In the genomic region with DNA sequence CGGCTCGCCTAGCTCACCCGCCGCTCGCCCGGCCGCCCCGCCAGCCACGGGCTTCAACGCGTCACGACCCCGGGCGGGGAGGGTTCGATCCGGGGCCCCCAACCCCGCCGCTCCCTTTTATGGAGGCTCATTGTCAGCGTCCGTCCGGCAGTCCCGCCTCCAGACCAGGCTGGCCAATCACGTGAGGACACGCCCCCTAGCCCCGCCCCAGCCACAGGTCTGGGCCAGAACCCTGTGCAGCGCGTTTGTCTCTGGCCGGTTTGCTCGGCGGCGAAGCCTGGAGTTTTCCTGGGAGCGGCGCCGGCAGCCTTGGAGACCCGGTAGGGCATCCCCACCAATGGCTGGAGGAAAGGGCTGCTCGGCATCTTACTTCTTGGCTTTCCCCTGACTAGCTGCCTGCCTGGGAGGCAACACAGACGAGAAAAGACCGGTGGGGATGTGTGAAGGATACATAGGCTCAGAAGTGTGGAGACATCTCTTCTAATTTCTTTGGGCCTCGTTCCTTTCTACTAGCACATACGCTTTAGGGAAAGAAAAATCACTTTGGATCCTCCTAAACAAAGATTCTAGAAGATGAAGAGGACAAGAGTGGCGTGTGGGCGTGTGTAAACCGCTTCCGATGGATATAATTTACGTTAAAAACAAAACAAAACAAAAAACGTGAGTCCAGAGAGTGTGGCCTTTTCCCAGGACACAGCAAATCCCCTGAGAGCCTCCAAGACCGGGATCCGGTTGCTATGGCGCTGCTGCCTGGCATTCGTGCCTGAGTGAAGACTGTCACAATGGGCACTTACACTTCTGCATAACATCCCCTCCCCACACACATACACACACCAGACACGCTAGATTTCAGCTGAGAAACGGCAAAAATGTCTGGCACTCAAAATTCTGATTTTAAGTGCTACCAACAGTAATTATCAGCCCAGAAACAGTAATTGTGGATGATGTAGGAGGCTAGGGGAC, we compare ENCODE assay signal across 8 mouse cellular contexts. TPM values are rescaled to one million over a fixed set of nuclear protein-coding genes. Genes with fewer than 3 reads are reported as not detected.
DNase-seq lines count a peak whose midpoint lies in the region; ATAC-seq and TF ChIP-seq lines count a peak whose summit lies in the region.

A gene (minus strand): TSS at position 92 of the 963 bp plus-strand sequence.

- peaks cover 41% of the 10 kb centered on the region for H3K4me1 ChIP-seq in hindbrain, embryonic 10.5 days (replicated peaks)
- peaks cover 4% of the 10 kb centered on the region; the same call in 1 of the 2 replicates for H3K4me1 ChIP-seq in lung, postnatal 0 days (ENCODE audit: insufficient read depth, low read depth, low read length)

- H3K9me3 ChIP-seq in hindbrain, embryonic 10.5 days, result peaks cover 8% of the 10 kb centered on the region
- H3K9me3 ChIP-seq in lung, postnatal 0 days (ENCODE audit: low read length), result no peaks in the 10 kb centered on the region

- peak within 1 kb of the TSS; percentile 92 for H3K9ac ChIP-seq in lung, postnatal 0 days (replicated peaks; ENCODE audit: low read depth)

- peak; percentile 91 for ATAC-seq in frontal cortex, adult (ENCODE audit: low TSS enrichment)
- peak; percentile 100 for ATAC-seq in lung, postnatal 0 days

- peak within 1 kb of the TSS; percentile 72 for H3K4me2 ChIP-seq in lung, postnatal 0 days (replicated peaks; ENCODE audit: low read depth, low read length)

- no peaks in the 10 kb centered on the region for H3K27me3 ChIP-seq in hindbrain, embryonic 10.5 days (ENCODE audit: insufficient read depth, poor library complexity, severe bottlenecking)
- H3K27me3 ChIP-seq in lung, postnatal 0 days (replicated peaks; ENCODE audit: insufficient read depth, low read length), result no peaks in the 10 kb centered on the region

- no peak for TF ChIP-seq EP300 in lung, postnatal 0 days (IDR thresholded peaks at IDR 0.05)

- peak within 1 kb of the TSS; percentile 99 for H3K27ac ChIP-seq in hindbrain, embryonic 10.5 days
- peak within 1 kb of the TSS; percentile 89 for H3K27ac ChIP-seq in lung, postnatal 0 days (ENCODE audit: low read length)

- no peak for TF ChIP-seq CTCF in lung, postnatal 0 days (IDR thresholded peaks at IDR 0.05)

- H3K4me3 ChIP-seq in hindbrain, embryonic 10.5 days, result peak within 1 kb of the TSS; percentile 92
- peak within 1 kb of the TSS; percentile 92 for H3K4me3 ChIP-seq in lung, postnatal 0 days (ENCODE audit: low read depth, low read length)

- DNase-seq in MN1 (ENCODE audit: low spot score), result peak; percentile 93
- peak; percentile 99 for DNase-seq in cerebellum, adult 9-10 months
- peak; percentile 99 for DNase-seq in hindbrain, embryonic 10.5 days (ENCODE audit: low spot score)
- peak; percentile 97 for DNase-seq in layer of hippocampus, adult 9-11 months
- DNase-seq in lung, postnatal 0 days (ENCODE audit: low spot score), result peak; percentile 96
- peak; percentile 99 for DNase-seq in ovary, postnatal 14 days (ENCODE audit: low spot score)
- peak; percentile 99 for DNase-seq in thymus, postnatal 14 days

- WGBS in hindbrain, embryonic 10.5 days, result 1% methylated on average over 52 of the region's 52 CpGs
- WGBS in lung, postnatal 0 days, result under 1% methylated on average over 36 of the region's 52 CpGs

- peaks cover 36% of the 10 kb centered on the region for H3K36me3 ChIP-seq in hindbrain, embryonic 10.5 days
- H3K36me3 ChIP-seq in lung, postnatal 0 days (ENCODE audit: insufficient read depth, low read length), result no peaks in the 10 kb centered on the region

RNA-seq across cellular contexts. Expression of the gene that starts here (rescaled TPM):
- polyA plus RNA-seq in hindbrain, embryonic 10.5 days (2016; fragmentation: Nextera tagmentation; extraction: Ambion mirVana), result 44.9 and 48.0 TPM in 2 replicates
- 16.1 and 17.2 TPM in 2 replicates for polyA plus RNA-seq in lung, postnatal 0 days (2015; fragmentation: Nextera tagmentation; extraction: Ambion mirVana)

Comparison
In these comparisons a context has a peak if more than half of its experiments do, and no peak if none do; other contexts are left out.
1. Peak in every context shown above with its lines: DNase-seq, ATAC-seq, H3K4me3 ChIP-seq and H3K27ac ChIP-seq.